Mouse (Mus musculus): ENCODE results near the gene Itgb6. TPM values are rescaled to one million over a fixed set of nuclear protein-coding genes. Genes with fewer than 3 reads are reported as not detected.

The Itgb6 gene
- under 1 TPM in 1 of 2 experiments, not detected in 1; 0.10 TPM for total RNA-seq (2021)

DNA sequence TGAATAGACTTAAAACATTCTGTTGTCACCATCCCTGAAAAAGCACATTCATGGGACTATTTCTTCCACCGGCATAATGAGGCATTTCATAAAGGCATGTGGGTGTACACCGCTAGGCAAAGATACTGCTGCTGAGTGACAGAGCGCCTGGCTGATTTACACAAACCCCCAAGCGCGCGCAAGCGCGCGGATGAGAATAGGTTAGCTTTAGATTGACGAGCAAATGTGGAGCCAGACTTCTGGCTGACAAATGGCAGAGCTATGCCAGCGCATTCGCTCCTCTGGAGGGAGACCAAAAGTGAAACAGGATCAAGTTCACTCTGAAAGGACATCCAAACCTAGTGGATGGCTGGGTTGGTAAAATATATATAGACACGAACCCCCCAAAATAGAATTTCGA lies at the start of gene Itgb6:
TSS of gene Itgb6 (minus strand) at position 130 of the 400 bp plus-strand sequence.
- DNase-seq (ENCODE audit: extremely low spot score in 1 of 2, low spot score in 1 of 2), result peak; percentile 21 to 25

GRCm38 (mm10) chr2:60766420-60766819 lies 44.0 kb upstream of the Itgb6 start:
- DNase-seq (ENCODE audit: extremely low spot score in 1 of 2, low spot score in 1 of 2), result no peak

DNA sequence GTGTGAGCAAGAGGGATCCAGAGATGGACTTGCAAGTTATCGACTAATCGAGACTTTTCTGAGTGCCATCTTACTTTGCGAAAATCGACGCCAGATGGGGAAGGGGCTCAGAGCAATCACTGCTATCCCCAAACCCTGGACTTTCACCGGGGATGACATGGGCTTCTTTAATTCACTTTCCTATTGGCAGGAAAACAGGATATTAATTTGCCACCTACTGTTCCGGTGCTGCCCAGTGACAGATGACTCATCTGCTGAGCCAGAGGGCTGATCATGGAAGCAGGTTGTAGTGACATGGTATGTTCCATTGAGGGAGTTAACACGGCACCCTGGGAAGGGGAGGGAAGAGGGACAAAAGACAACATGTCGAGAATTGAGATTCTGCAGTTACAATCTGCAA lies 33.8 kb upstream of the Itgb6 start:
- DNase-seq (ENCODE audit: extremely low spot score in 1 of 2, low spot score in 1 of 2), result no peak

GRCm38 (mm10) chr2:60755101-60755500 lies 32.7 kb upstream of the Itgb6 start:
- no peak for DNase-seq (ENCODE audit: extremely low spot score in 1 of 2, low spot score in 1 of 2)

DNA sequence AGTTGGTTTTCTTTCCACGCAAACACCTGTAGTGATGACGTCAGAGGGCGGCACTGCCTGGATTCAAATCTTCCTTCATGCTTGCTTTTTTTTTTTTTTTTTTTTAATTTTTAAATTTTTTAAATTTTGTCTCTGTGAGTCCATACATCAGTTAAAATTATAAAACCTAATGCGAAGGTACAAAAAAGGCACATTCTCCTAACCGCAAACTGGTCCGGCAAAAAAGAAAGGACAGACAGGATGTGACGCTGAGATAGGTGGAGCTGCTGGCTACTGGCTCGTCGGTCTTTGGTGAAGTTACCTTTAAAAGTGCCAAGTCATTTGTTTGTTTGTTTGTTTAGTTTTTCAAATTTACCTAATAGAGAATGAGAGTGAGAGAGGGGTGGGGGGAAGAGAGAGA lies 28.8 kb upstream of the Itgb6 start:
- no peak for DNase-seq (ENCODE audit: extremely low spot score in 1 of 2, low spot score in 1 of 2)

GRCm38 (mm10) chr2:60750591-60750990 lies 28.1 kb upstream of the Itgb6 start:
- no peak for DNase-seq (ENCODE audit: extremely low spot score in 1 of 2, low spot score in 1 of 2)

DNA sequence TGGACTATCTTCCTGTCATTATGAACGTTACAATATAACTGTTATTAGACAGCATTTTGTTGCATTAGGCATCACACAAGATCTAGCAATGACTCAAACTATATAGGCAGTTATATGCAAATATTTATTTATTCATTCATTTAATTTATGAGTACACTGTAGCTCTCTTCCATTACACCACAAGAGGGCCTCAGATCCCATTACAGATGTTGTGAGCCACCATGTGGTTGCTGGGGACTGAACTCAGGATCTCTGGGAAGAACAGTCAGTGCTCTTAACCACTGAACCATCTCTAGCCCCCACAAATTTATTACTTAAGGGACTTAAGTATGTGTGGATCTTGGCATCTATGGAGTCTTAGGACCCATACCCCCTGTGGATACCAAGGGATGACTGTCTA lies 26.1 kb upstream of the Itgb6 start:
- DNase-seq (ENCODE audit: extremely low spot score in 1 of 2, low spot score in 1 of 2), result no peak

GRCm38 (mm10) chr2:60747590-60747989 lies 25.1 kb upstream of the Itgb6 start:
- DNase-seq (ENCODE audit: extremely low spot score in 1 of 2, low spot score in 1 of 2), result no peak

DNA sequence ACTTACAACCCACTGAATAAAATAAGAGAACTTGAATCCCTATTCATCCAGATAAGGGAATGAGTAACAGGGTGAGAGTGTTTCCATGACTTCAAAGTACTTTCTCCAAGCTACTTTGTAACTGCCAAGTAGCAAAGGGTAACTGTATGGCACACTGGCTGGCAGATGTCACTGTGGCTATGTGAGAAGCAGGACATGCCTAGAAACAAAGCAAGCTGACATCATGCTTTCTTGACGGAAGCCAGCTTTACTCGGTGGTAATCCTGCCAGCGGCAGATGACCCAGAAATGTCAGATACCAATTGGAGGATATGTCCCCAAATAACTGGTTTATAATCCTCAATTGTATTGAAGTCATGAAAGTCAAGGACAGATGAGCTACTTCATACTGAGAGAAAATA lies 22.2 kb upstream of the Itgb6 start:
- no peak for DNase-seq (ENCODE audit: extremely low spot score in 1 of 2, low spot score in 1 of 2)

DNA sequence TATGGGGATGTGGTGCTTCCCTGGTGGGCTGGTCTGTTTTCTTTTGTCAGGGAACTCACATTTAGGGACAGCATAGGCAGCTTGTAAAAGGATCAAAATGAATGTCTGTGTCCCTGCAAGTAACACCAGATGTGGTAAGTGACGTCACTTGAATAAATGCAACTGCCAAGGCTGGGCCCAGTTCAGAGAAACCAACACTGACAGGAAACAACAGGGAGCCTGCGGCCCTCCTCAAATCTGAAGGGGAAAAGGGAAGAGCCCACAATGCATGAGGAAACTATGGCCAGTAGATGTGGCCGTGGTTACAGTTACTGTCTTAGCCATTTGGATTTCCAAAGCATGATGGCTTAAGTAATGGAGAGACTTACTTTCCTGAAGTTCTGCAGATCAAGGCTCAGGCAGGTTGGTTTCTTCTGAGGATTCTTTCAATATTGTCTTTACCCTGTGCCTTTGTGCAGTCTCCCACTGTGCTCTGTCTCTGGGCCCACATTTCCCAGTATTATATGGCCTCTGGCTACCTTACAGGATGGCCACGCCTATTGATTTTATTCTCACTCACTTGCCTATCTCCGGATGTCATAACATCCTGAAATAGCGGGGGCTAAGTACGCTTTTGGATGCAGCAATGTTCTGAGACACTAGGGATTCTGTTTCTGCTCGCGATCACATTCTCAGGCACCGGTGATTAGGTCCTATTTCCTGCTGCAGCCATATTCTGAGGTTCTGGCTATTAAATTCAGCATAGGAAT lies 17.1 kb upstream of the Itgb6 start:
- DNase-seq (ENCODE audit: extremely low spot score in 1 of 2, low spot score in 1 of 2), result no peak

- no peak for DNase-seq (ENCODE audit: extremely low spot score in 1 of 2, low spot score in 1 of 2)
Measured at GRCm38 (mm10) chr2:60730929-60731328, 8.5 kb upstream of the Itgb6 start.

GRCm38 (mm10) chr2:60730024-60730423 lies 7.6 kb upstream of the Itgb6 start:
- no peak for DNase-seq (ENCODE audit: extremely low spot score in 1 of 2, low spot score in 1 of 2)

- DNase-seq (ENCODE audit: extremely low spot score in 1 of 2, low spot score in 1 of 2), result no peak
Measured at GRCm38 (mm10) chr2:60728902-60729585, 6.6 kb upstream of the Itgb6 start.

DNA sequence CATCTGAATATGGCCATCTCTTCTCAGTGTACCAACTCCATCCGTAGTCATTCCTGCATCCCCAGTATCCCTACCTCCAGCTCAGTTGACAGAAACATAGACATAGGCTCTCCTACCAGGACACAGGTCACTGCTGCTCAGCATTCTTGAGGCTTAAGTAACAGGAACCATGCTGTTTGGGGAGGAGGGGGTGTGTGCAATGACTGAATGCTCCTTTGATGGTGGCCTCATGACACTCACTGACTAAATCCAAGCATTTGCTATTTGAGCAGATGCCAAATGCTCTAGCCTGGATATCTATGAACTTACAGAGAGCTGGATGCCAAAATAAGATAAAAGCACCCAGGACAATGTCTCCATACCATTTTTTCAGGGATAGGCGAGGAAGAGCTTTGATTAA lies 2.2 kb upstream of the Itgb6 start:
- no peak for DNase-seq (ENCODE audit: extremely low spot score in 1 of 2, low spot score in 1 of 2)

- no peak for DNase-seq (ENCODE audit: extremely low spot score in 1 of 2, low spot score in 1 of 2)
Measured at GRCm38 (mm10) chr2:60722967-60723366, 524 bp upstream of the Itgb6 start.

- peak in 1 of 2 experiments; percentile 47 for DNase-seq (ENCODE audit: extremely low spot score in 1 of 2, low spot score in 1 of 2)
Measured at GRCm38 (mm10) chr2:60720906-60721305, 1.5 kb downstream of the Itgb6 start.

- DNase-seq (ENCODE audit: extremely low spot score in 1 of 2, low spot score in 1 of 2), result no peak
Measured at GRCm38 (mm10) chr2:60720205-60720604, 2.2 kb downstream of the Itgb6 start.

DNA sequence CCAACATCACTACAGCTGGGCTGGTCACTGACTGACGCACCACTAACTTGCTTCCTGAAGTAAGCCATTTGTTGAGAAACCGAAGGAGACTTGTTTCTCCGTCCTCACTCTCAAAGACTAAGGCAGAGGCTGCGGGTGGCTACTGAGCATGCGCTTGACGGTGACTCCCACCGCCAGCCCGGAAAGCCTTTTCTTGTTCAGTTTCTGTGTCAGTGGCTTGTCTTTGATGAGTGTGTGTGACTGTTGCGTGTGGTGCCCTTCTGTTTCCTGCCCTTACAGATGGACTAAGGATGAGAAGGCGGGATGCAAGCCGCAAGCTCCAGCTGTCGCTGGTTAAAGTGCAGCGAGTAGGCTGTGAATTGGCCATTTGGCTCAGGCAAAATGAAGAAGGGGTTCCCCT lies 5.1 kb downstream of the Itgb6 start:
- DNase-seq (ENCODE audit: extremely low spot score in 1 of 2, low spot score in 1 of 2), result peak in 1 of 2 experiments; percentile 22

- no peak for DNase-seq (ENCODE audit: extremely low spot score in 1 of 2, low spot score in 1 of 2)
Measured at GRCm38 (mm10) chr2:60716549-60716948, 5.9 kb downstream of the Itgb6 start.

DNA sequence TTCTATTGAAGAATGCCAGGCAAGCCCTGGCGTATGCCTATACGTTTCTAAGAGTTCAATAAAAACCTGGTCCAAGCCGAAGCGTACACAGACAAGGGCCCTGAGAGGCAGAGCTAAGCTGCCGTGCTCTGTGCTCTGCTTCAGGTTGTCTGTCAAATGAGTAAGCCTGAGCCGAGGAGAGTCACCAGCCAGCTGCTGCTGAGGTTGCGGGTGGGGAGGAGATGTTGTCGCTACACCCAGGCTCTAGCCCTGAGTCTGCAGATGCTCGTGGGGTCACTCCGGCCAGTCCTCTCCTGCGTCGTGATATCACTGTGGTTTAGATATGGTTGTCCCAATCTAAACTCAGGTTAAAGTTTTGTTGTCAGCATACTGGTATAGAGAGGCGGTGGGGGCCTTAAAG lies 6.7 kb downstream of the Itgb6 start:
- no peak for DNase-seq (ENCODE audit: extremely low spot score in 1 of 2, low spot score in 1 of 2)

DNA sequence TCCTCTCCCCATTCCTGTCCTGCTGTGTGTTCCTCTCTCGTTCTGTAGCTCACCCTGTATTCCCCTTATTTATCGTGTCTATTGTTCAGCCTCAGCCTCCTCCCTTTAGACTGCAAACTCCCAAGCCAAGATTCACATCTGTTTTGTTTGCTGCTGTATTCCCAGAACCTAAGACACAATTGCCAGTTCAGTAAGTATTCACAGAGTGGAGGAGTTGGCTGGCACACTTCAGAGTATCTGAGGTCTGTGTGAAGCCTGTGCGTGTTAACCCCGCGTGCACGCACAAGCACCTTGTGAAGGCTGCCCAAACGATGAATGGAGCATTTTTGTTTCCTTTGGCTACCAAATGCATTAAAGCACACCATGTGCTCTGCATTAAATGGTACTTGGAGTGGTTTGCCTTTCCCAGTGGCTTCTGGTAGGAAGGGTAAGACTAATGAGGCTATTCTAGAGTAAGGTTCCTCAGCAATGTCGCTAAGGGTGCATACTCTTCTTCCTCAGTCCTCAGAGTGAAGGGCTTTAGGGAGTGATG lies 7.4 kb downstream of the Itgb6 start:
- no peak for DNase-seq (ENCODE audit: extremely low spot score in 1 of 2, low spot score in 1 of 2)

DNA sequence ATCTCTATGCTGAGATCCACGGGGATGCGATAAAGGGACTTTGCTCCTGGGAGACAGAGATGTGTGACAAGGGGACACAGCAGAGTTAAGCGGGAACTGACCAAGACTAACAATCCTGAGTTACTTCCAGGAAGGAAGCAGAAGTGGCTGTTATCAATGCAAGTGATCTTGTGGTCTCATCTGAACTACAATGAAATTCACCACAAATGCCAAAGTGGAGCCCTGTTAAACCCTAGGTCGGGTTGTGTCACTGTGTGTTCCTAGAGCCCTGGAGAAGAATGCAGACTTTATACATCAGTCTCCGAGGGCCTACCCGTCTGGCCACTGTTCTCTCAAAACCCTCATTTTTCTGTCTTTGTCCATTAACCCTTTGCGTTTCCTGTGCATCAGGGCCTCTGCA lies 8.0 kb downstream of the Itgb6 start:
- no peak for DNase-seq (ENCODE audit: extremely low spot score in 1 of 2, low spot score in 1 of 2)
